Mouse (Mus musculus): ENCODE results near the gene Id1.

DNA sequence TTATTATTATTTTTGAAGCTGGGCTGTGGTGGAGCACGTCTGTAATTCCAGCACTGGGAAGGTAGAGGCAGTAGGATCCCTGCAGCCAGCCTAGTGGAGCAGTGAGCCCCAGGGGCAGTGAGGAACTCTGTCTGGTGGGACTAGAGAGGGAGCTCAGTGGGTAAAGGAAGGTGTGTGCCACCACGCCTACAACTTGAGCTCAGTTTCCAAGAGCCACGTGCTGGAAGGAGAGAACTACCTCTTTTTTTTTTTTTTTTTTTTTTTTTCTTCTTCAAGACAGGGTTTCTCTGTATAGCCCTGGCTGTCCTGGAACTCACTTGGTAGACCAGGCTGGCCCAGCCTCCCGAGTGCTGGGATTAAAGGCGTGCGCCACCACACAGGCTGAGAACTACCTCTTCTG, 27.3 kb downstream of the Id1 start:
- TF ChIP-seq POLR2A (IDR thresholded peaks at IDR 0.05; ENCODE audit: low read depth, low read length) (no peak), ELF1 (IDR thresholded peaks at IDR 0.05; ENCODE audit: low read depth, low read length) (no peak), CTCF (conservative IDR thresholded peaks at IDR 0.05 in 1 of 2, IDR thresholded peaks at IDR 0.05 in 1 of 2; ENCODE audit: low read depth in 2 of 2, low read length in 2 of 2) (no peak)
